Mouse (Mus musculus): ENCODE measurements at regions not wholly inside any gene's neighbourhood (a gene's known extent, or its start where the extent isn't known, plus 50 kb on each side); places are given as distances from the start of the nearest gene placed in this dataset.

GRCm38 (mm10) chr10:21483373-21483772 lies 106.3 kb downstream of the Aldh8a1 start:
- Histone ChIP-seq H3K4me2 (replicated peaks) (no peak overlapping the region), H3K27me3 (no peaks in the 10 kb centered on the region), H3K4me1 (no peaks in the 10 kb centered on the region), H3K36me3 (no peaks in the 10 kb centered on the region), H3K9ac (no peak overlapping the region), H3K9me3 (0 out of 2 replicates have a peak, but pooled peaks cover 7% of the 10 kb centered on the region), H3K4me3 (no peak overlapping the region), H3K27ac (no peak overlapping the region)
- no peak for ATAC-seq (ENCODE audit: insufficient number of reproducible peaks, insufficient read depth, low FRiP score, low TSS enrichment)
- 77% methylated on average over 3 of the region's 3 CpGs for WGBS

GRCm38 (mm10) chr10:21488374-21488930 lies 104.5 kb upstream of the 1700020N01Rik start:
- Histone ChIP-seq H3K9me3 (no peaks in the 10 kb centered on the region), H3K9ac (no peak overlapping the region), H3K36me3 (no peaks in the 10 kb centered on the region), H3K27ac (no peak overlapping the region), H3K4me1 (no peaks in the 10 kb centered on the region), H3K4me2 (replicated peaks) (no peak overlapping the region), H3K27me3 (no peaks in the 10 kb centered on the region), H3K4me3 (no peak overlapping the region)
- 73% methylated on average over 7 of the region's 7 CpGs for WGBS
- no peak for ATAC-seq (ENCODE audit: insufficient number of reproducible peaks, insufficient read depth, low FRiP score, low TSS enrichment)

- WGBS, result 76% methylated on average over 8 of the region's 8 CpGs
- no peak for ATAC-seq (ENCODE audit: insufficient number of reproducible peaks, insufficient read depth, low FRiP score, low TSS enrichment)
- no peak overlapping the region for H3K27ac ChIP-seq
Measured at GRCm38 (mm10) chr10:21490910-21491309, 102.0 kb upstream of the 1700020N01Rik start.

GRCm38 (mm10) chr10:21492254-21492894 lies 100.6 kb upstream of the 1700020N01Rik start:
- no peak for ATAC-seq (ENCODE audit: insufficient number of reproducible peaks, insufficient read depth, low FRiP score, low TSS enrichment)
- Histone ChIP-seq H3K27ac (no peak overlapping the region), H3K4me2 (replicated peaks) (no peak overlapping the region), H3K9ac (no peak overlapping the region), H3K9me3 (no peaks in the 10 kb centered on the region), H3K27me3 (no peaks in the 10 kb centered on the region), H3K4me3 (no peak overlapping the region), H3K36me3 (no peaks in the 10 kb centered on the region), H3K4me1 (no peaks in the 10 kb centered on the region)
- WGBS, result 63% methylated on average over 7 of the region's 7 CpGs

More at GRCm38 (mm10) chr10:21490910-21491309, 102.0 kb upstream of the 1700020N01Rik start:
- Histone ChIP-seq H3K9me3 (no peaks in the 10 kb centered on the region), H3K4me1 (no peaks in the 10 kb centered on the region), H3K9ac (no peak overlapping the region), H3K27me3 (no peaks in the 10 kb centered on the region), H3K36me3 (no peaks in the 10 kb centered on the region), H3K4me3 (no peak overlapping the region), H3K4me2 (replicated peaks) (no peak overlapping the region)

- WGBS, result 27% methylated on average over 1 of the region's 1 CpGs
- ATAC-seq (ENCODE audit: insufficient number of reproducible peaks, insufficient read depth, low FRiP score, low TSS enrichment), result no peak
- no peak overlapping the region for H3K4me3 ChIP-seq
Measured at GRCm38 (mm10) chr10:21494536-21494935, 98.4 kb upstream of the 1700020N01Rik start.

GRCm38 (mm10) chr10:21497110-21497509 lies 95.8 kb upstream of the 1700020N01Rik start:
- H3K4me1 ChIP-seq, result no peaks in the 10 kb centered on the region
- WGBS, result 78% methylated on average over 3 of the region's 3 CpGs
- ATAC-seq (ENCODE audit: insufficient number of reproducible peaks, insufficient read depth, low FRiP score, low TSS enrichment), result no peak

More at GRCm38 (mm10) chr10:21494536-21494935, 98.4 kb upstream of the 1700020N01Rik start:
- no peak overlapping the region for H3K27ac ChIP-seq
- no peaks in the 10 kb centered on the region for H3K27me3 ChIP-seq
- H3K4me2 ChIP-seq (replicated peaks), result no peak overlapping the region
- no peaks in the 10 kb centered on the region for H3K36me3 ChIP-seq
- no peaks in the 10 kb centered on the region for H3K4me1 ChIP-seq
- H3K9ac ChIP-seq, result no peak overlapping the region
- no peaks in the 10 kb centered on the region for H3K9me3 ChIP-seq

GRCm38 (mm10) chr10:21498143-21498542 lies 94.8 kb upstream of the 1700020N01Rik start:
- 92% methylated on average over 4 of the region's 4 CpGs for WGBS
- no peak overlapping the region for H3K27ac ChIP-seq
- no peaks in the 10 kb centered on the region for H3K27me3 ChIP-seq
- H3K9ac ChIP-seq, result no peak overlapping the region
- no peak overlapping the region for H3K4me3 ChIP-seq
- no peaks in the 10 kb centered on the region for H3K36me3 ChIP-seq
- H3K4me2 ChIP-seq (replicated peaks), result no peak overlapping the region
- no peaks in the 10 kb centered on the region for H3K9me3 ChIP-seq
- no peaks in the 10 kb centered on the region for H3K4me1 ChIP-seq
- ATAC-seq (ENCODE audit: insufficient number of reproducible peaks, insufficient read depth, low FRiP score, low TSS enrichment), result no peak

More at GRCm38 (mm10) chr10:21497110-21497509, 95.8 kb upstream of the 1700020N01Rik start:
- Histone ChIP-seq H3K9ac (no peak overlapping the region), H3K4me2 (replicated peaks) (no peak overlapping the region), H3K36me3 (no peaks in the 10 kb centered on the region), H3K4me3 (no peak overlapping the region), H3K27ac (no peak overlapping the region), H3K9me3 (no peaks in the 10 kb centered on the region), H3K27me3 (no peaks in the 10 kb centered on the region)

GRCm38 (mm10) chr10:21501658-21502057 lies 91.3 kb upstream of the 1700020N01Rik start:
- no peak overlapping the region for H3K4me2 ChIP-seq (replicated peaks)
- H3K36me3 ChIP-seq, result no peaks in the 10 kb centered on the region
- no peaks in the 10 kb centered on the region for H3K9me3 ChIP-seq
- H3K4me1 ChIP-seq, result no peaks in the 10 kb centered on the region
- ATAC-seq (ENCODE audit: insufficient number of reproducible peaks, insufficient read depth, low FRiP score, low TSS enrichment), result no peak
- no peak overlapping the region for H3K9ac ChIP-seq
- no peaks in the 10 kb centered on the region for H3K27me3 ChIP-seq
- WGBS, result 82% methylated on average over 4 of the region's 4 CpGs
- no peak overlapping the region for H3K27ac ChIP-seq
- H3K4me3 ChIP-seq, result no peak overlapping the region

- Histone ChIP-seq H3K9ac (no peak overlapping the region), H3K27me3 (no peaks in the 10 kb centered on the region), H3K4me2 (replicated peaks) (no peak overlapping the region), H3K4me1 (no peaks in the 10 kb centered on the region), H3K36me3 (no peaks in the 10 kb centered on the region), H3K4me3 (no peak overlapping the region), H3K27ac (no peak overlapping the region), H3K9me3 (no peaks in the 10 kb centered on the region)
- WGBS, result 84% methylated on average over 3 of the region's 3 CpGs
- no peak for ATAC-seq (ENCODE audit: insufficient number of reproducible peaks, insufficient read depth, low FRiP score, low TSS enrichment)
Measured at GRCm38 (mm10) chr10:21504431-21504830, 88.5 kb upstream of the 1700020N01Rik start.

- 67% methylated on average over 5 of the region's 5 CpGs for WGBS
Measured at GRCm38 (mm10) chr10:21511386-21511785, 81.6 kb upstream of the 1700020N01Rik start.

GRCm38 (mm10) chr10:21512486-21512885 lies 80.5 kb upstream of the 1700020N01Rik start:
- Histone ChIP-seq H3K36me3 (no peaks in the 10 kb centered on the region), H3K4me3 (no peak overlapping the region), H3K9me3 (no peaks in the 10 kb centered on the region), H3K27me3 (no peaks in the 10 kb centered on the region), H3K4me2 (replicated peaks) (no peak overlapping the region), H3K4me1 (no peaks in the 10 kb centered on the region), H3K9ac (no peak overlapping the region), H3K27ac (no peak overlapping the region)
- 92% methylated on average over 13 of the region's 13 CpGs for WGBS
- ATAC-seq (ENCODE audit: insufficient number of reproducible peaks, insufficient read depth, low FRiP score, low TSS enrichment), result no peak

More at GRCm38 (mm10) chr10:21511386-21511785, 81.6 kb upstream of the 1700020N01Rik start:
- Histone ChIP-seq H3K4me1 (no peaks in the 10 kb centered on the region), H3K4me3 (no peak overlapping the region), H3K4me2 (replicated peaks) (no peak overlapping the region), H3K9me3 (no peaks in the 10 kb centered on the region), H3K36me3 (no peaks in the 10 kb centered on the region), H3K27me3 (no peaks in the 10 kb centered on the region), H3K9ac (no peak overlapping the region), H3K27ac (no peak overlapping the region)
- no peak for ATAC-seq (ENCODE audit: insufficient number of reproducible peaks, insufficient read depth, low FRiP score, low TSS enrichment)

- H3K4me2 ChIP-seq (replicated peaks), result no peak overlapping the region
- 80% methylated on average over 6 of the region's 6 CpGs for WGBS
- H3K27me3 ChIP-seq, result no peaks in the 10 kb centered on the region
- H3K4me3 ChIP-seq, result no peak overlapping the region
- no peak overlapping the region for H3K27ac ChIP-seq
- H3K4me1 ChIP-seq, result no peaks in the 10 kb centered on the region
- no peak overlapping the region for H3K9ac ChIP-seq
- ATAC-seq (ENCODE audit: insufficient number of reproducible peaks, insufficient read depth, low FRiP score, low TSS enrichment), result no peak
- no peaks in the 10 kb centered on the region for H3K9me3 ChIP-seq
- no peaks in the 10 kb centered on the region for H3K36me3 ChIP-seq
Measured at GRCm38 (mm10) chr10:21517721-21518120, 75.2 kb upstream of the 1700020N01Rik start.

Data from embryonic facial prominence, embryonic 12.5 days (tissue).